Mouse (Mus musculus): ENCODE results near the gene Itpk1.
A peak's percentile ranks its signal among the peaks of the same experiment; 100 is the strongest.

Gene Itpk1

GRCm38 (mm10) chr12:102625717-102626116 is 79.0 kb downstream of the Itpk1 start:
- no peak for DNase-seq (ENCODE audit: extremely low read depth, low read depth)

- no peak for DNase-seq (ENCODE audit: extremely low read depth, low read depth)
These were observed 79.6 kb downstream of the Itpk1 start for GRCm38 (mm10) chr12:102625118-102625517.

- no peak for DNase-seq (ENCODE audit: extremely low read depth, low read depth)
These were observed 80.9 kb downstream of the Itpk1 start for GRCm38 (mm10) chr12:102623827-102624226.

- DNase-seq (ENCODE audit: extremely low read depth, low read depth) = no peak
These were observed 82.4 kb downstream of the Itpk1 start for GRCm38 (mm10) chr12:102622302-102622842.

GRCm38 (mm10) chr12:102621811-102622210 is 82.9 kb downstream of the Itpk1 start:
- DNase-seq (ENCODE audit: extremely low read depth, low read depth) = no peak

GRCm38 (mm10) chr12:102621205-102621604 is 83.5 kb downstream of the Itpk1 start:
- DNase-seq (ENCODE audit: extremely low read depth, low read depth) = no peak

- peak; percentile 21 for DNase-seq (ENCODE audit: extremely low read depth, low read depth)
These were observed 84.8 kb downstream of the Itpk1 start for GRCm38 (mm10) chr12:102619908-102620307.

- DNase-seq (ENCODE audit: extremely low read depth, low read depth) = no peak
These were observed 86.6 kb downstream of the Itpk1 start for GRCm38 (mm10) chr12:102618085-102618484.

- no peak for DNase-seq (ENCODE audit: extremely low read depth, low read depth)
These were observed 87.7 kb downstream of the Itpk1 start for GRCm38 (mm10) chr12:102616843-102617519.

GRCm38 (mm10) chr12:102616201-102616600 is 88.5 kb downstream of the Itpk1 start:
- DNase-seq (ENCODE audit: extremely low read depth, low read depth) = no peak

- DNase-seq (ENCODE audit: extremely low read depth, low read depth) = no peak
These were observed 91.3 kb downstream of the Itpk1 start for GRCm38 (mm10) chr12:102613411-102613810.

- no peak for DNase-seq (ENCODE audit: extremely low read depth, low read depth)
These were observed 92.3 kb downstream of the Itpk1 start for GRCm38 (mm10) chr12:102612431-102612830.

GRCm38 (mm10) chr12:102610927-102611326 is 93.8 kb downstream of the Itpk1 start:
- DNase-seq (ENCODE audit: extremely low read depth, low read depth) = no peak

GRCm38 (mm10) chr12:102607808-102608517 is 96.8 kb downstream of the Itpk1 start:
- no peak for DNase-seq (ENCODE audit: extremely low read depth, low read depth)

- DNase-seq (ENCODE audit: extremely low read depth, low read depth) = no peak
These were observed 97.7 kb downstream of the Itpk1 start for GRCm38 (mm10) chr12:102607066-102607465.

- DNase-seq (ENCODE audit: extremely low read depth, low read depth) = no peak
These were observed 99.1 kb downstream of the Itpk1 start for GRCm38 (mm10) chr12:102605607-102606006.

- no peak for DNase-seq (ENCODE audit: extremely low read depth, low read depth)
These were observed 102.3 kb downstream of the Itpk1 start for GRCm38 (mm10) chr12:102602255-102603041.

GRCm38 (mm10) chr12:102601847-102602246 is 102.9 kb downstream of the Itpk1 start:
- no peak for DNase-seq (ENCODE audit: extremely low read depth, low read depth)

GRCm38 (mm10) chr12:102600345-102600744 is 104.4 kb downstream of the Itpk1 start:
- DNase-seq (ENCODE audit: extremely low read depth, low read depth) = no peak

GRCm38 (mm10) chr12:102599801-102600200 is 104.9 kb downstream of the Itpk1 start:
- DNase-seq (ENCODE audit: extremely low read depth, low read depth) = no peak

GRCm38 (mm10) chr12:102598535-102598934 is 106.2 kb downstream of the Itpk1 start:
- DNase-seq (ENCODE audit: extremely low read depth, low read depth) = no peak

- DNase-seq (ENCODE audit: extremely low read depth, low read depth) = no peak
These were observed 107.3 kb downstream of the Itpk1 start for GRCm38 (mm10) chr12:102597466-102597865.
